Mouse (Mus musculus): ENCODE data around the gene Fpr-rs3.

The Fpr-rs3 gene

DNA sequence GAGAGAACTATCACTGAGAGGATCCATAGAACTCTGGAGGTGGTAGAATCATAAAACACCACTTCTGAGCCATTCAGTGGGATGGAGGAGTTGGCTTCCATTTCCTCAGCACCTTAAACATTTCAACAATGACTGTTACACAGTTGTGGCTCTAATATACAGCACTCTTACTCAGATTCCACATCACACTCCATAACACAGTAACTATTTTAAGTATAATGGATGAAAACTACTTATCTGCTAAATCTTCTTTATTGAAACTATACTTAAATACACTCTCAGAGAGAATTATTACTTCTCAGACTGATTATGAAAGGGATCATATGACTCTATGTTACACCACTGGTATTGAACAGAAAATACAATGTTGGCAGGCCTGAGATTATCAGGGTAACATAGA lies at the start of gene Fpr-rs3:
Fpr-rs3 (minus strand) TSS at position 101 of the 400 bp plus-strand sequence.
- ATAC-seq (ENCODE audit: insufficient number of reproducible peaks, low FRiP score, low TSS enrichment) = no peak

DNA sequence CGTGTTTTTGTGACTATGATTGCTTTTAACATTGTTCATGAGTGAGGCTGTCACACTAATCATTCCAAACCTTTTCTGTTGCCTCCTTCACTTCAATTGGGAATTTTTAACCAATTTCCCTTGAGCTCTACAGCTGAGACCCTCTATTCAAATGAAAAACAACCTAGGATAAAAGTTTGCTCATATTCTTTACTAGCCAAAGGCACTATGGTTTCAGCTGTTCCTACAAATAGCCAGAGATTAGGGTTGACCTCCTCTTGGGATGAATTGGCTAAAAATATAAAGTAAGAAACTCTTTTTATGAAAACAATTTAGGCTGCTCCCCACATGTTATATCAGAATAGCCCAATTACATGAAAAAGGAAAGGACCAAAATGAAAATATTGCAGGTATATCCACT lies 28.4 kb downstream of the Fpr-rs3 start, which contains the start of gene Vmn2r110:
Vmn2r110 (minus strand) TSS at position 101 of the 400 bp plus-strand sequence.
- no peak for ATAC-seq (ENCODE audit: insufficient number of reproducible peaks, low FRiP score, low TSS enrichment)

Measured in cerebellum, adult (tissue).